Mouse (Mus musculus): Measurements from ENCODE around the gene Acsm4.

GRCm38 (mm10) chr7:119642307-119642706, 47.5 kb upstream of the Acsm4 start:
- TF ChIP-seq CTCF (IDR thresholded peaks at IDR 0.05; ENCODE audit: insufficient read depth, low read depth, low read length) (no peak), POLR2A (IDR thresholded peaks at IDR 0.05; ENCODE audit: insufficient read depth, low read depth, low read length) (no peak)

All from olfactory bulb, adult 2 months (tissue).